Mouse (Mus musculus) hindbrain, embryonic 15.5 days (tissue): Measurements from ENCODE around the gene A830005F24Rik. TPM values are rescaled to one million over a fixed set of nuclear protein-coding genes. Genes with fewer than 3 reads are reported as not detected.

Experiments
- ATAC-seq: fragments of 200-750 bp; cut with Nextera tagmentation; 2 replicates; pipeline ENCODE4 v1.8.0; 2017; ENCODE audit warnings: low read depth, moderate number of reproducible peaks, moderate TSS enrichment; ENCODE audit not compliant: low FRiP score
- H3K27ac ChIP-seq: fragments of 300-500 bp; sonication (generic); replicated peaks from 2 replicates; pipeline ENCODE4 v1.5.1; 2015; ENCODE audit warnings: mild to moderate bottlenecking, inconsistent platforms
- H3K27me3 ChIP-seq: fragments of 300-500 bp; sonication (generic); 2 replicates; pipeline ENCODE4 v1.6.1; 2015; ENCODE audit warnings: control low read depth, inconsistent platforms
- H3K36me3 ChIP-seq: fragments of 300-500 bp; sonication (generic); 2 replicates; pipeline ENCODE4 v1.6.1; 2015; ENCODE audit warnings: control low read depth, inconsistent platforms
- H3K4me1 ChIP-seq: fragments of 300-500 bp; sonication (generic); replicated peaks from 2 replicates; pipeline ENCODE4 v1.6.1; 2015; ENCODE audit warnings: control low read depth, inconsistent platforms
- H3K4me2 ChIP-seq: fragments of 300-500 bp; sonication (generic); 2 replicates; pipeline ENCODE4 v1.6.1; 2015; ENCODE audit warnings: moderate library complexity, mild to moderate bottlenecking, inconsistent platforms
- H3K4me3 ChIP-seq: fragments of 300-500 bp; sonication (generic); 2 replicates; pipeline ENCODE4 v1.5.1; 2015; ENCODE audit warnings: mild to moderate bottlenecking, inconsistent platforms
- H3K9ac ChIP-seq: fragments of 300-500 bp; sonication (generic); 2 replicates; pipeline ENCODE4 v1.6.1; 2015; ENCODE audit warnings: inconsistent platforms
- H3K9me3 ChIP-seq: fragments of 300-500 bp; sonication (generic); 2 replicates; pipeline ENCODE4 v1.6.1; 2016; ENCODE audit warnings: control low read depth, inconsistent platforms
- WGBS: fragments of 180-500 bp; shearing (Covaris S2); methylation state at CpG from one replicate; pipeline ENCODE4 v1.1.7; 2015; 5-methylcytosine and 5-hydroxymethylcytosine counted together
- microRNA counts: library from miRNA; unstranded; fragments of <30 nt; microRNA quantifications from one replicate; lab custom pipeline; 2016
- microRNA-seq: library from miRNA; unstranded; fragments of <30 nt; microRNA quantifications from one replicate; pipeline ENCODE4, GENCODE M21; 2016
- polyA plus RNA-seq: library from polyadenylated mRNA; unstranded; fragments of >200 nt; fragmentation: Nextera tagmentation; extraction: Ambion mirVana; gene quantifications from 2 replicates; pipeline ENCODE4 v1.2.1, GENCODE M21; 2015

A830005F24Rik gene
- polyA plus RNA-seq, 1 experiment from 2014 or later = 3.3 TPM

DNA sequence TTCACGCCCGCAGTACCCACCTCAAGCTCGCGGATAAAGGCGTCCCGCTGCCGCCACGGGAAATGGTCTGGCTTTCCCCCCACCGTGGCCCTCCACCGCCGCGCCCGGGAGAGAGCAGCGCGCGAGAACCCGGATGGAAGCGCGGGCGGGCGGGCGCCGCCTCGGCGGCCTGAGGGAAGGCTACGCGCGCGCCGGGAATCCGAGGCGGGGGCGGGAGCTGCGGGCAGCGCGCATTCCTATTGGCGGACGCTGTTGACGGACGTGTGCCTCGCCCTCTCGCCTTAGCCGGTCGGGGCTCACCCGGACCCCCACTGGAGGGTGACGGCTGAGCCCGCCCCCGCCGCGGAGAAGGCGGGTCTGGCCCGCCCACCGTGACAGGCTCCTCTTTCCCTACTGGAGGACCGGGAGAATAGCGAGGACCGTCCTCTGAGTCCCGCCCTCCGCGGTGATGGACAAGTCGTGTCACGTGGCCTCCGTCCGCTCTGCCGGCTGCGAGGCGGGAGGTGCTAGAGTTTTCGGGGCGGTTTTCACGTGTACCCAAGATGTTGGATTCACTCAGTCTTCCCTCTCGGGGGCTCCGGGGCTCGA lies 33.1 kb downstream of the A830005F24Rik start:
- Histone ChIP-seq H3K9me3 (no peaks in the 10 kb centered on the region), H3K27me3 (no peaks in the 10 kb centered on the region), H3K4me2 (peak overlapping the region; percentile 81), H3K27ac (peak overlapping the region; percentile 100), H3K4me1 (peaks cover 31% of the 10 kb centered on the region), H3K36me3 (no peaks in the 10 kb centered on the region), H3K4me3 (peak overlapping the region; percentile 97), H3K9ac (peak overlapping the region; percentile 99)
- peak; percentile 99 for ATAC-seq
- under 1% methylated on average over 64 of the region's 72 CpGs for WGBS

GRCm38 (mm10) chr13:48547623-48548022 lies 34.3 kb downstream of the A830005F24Rik start:
- Histone ChIP-seq H3K4me3 (no peak overlapping the region), H3K9ac (no peak overlapping the region), H3K9me3 (no peaks in the 10 kb centered on the region), H3K27ac (no peak overlapping the region), H3K36me3 (no peaks in the 10 kb centered on the region), H3K4me1 (peaks cover 29% of the 10 kb centered on the region), H3K27me3 (no peaks in the 10 kb centered on the region), H3K4me2 (no peak overlapping the region)
- WGBS = 90% methylated on average over 6 of the region's 6 CpGs
- no peak for ATAC-seq

DNA sequence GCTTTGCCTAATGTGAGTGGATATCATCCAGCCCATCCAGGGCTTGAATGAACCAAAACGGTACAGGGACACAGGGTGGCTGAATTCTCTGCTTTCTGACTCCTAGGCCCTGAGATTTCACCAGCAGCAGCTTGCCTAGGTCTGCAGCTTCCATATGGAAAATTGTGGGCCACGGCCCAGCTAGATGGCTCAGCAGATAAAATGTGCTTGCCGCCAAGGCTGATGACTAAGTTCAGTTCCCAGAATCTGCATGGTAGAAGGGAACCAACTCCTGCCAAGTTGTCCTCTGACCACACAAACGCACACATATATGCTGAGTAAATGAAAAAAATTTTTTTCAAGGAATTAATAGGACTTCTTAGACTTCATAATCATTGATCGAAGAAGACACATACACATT lies 34.9 kb downstream of the A830005F24Rik start:
- Histone ChIP-seq H3K4me1 (peaks cover 33% of the 10 kb centered on the region), H3K4me3 (no peak overlapping the region), H3K27me3 (no peaks in the 10 kb centered on the region), H3K36me3 (no peaks in the 10 kb centered on the region), H3K9ac (no peak overlapping the region), H3K27ac (no peak overlapping the region), H3K4me2 (no peak overlapping the region), H3K9me3 (no peaks in the 10 kb centered on the region)
- no peak for ATAC-seq
- 89% methylated on average over 5 of the region's 5 CpGs for WGBS

DNA sequence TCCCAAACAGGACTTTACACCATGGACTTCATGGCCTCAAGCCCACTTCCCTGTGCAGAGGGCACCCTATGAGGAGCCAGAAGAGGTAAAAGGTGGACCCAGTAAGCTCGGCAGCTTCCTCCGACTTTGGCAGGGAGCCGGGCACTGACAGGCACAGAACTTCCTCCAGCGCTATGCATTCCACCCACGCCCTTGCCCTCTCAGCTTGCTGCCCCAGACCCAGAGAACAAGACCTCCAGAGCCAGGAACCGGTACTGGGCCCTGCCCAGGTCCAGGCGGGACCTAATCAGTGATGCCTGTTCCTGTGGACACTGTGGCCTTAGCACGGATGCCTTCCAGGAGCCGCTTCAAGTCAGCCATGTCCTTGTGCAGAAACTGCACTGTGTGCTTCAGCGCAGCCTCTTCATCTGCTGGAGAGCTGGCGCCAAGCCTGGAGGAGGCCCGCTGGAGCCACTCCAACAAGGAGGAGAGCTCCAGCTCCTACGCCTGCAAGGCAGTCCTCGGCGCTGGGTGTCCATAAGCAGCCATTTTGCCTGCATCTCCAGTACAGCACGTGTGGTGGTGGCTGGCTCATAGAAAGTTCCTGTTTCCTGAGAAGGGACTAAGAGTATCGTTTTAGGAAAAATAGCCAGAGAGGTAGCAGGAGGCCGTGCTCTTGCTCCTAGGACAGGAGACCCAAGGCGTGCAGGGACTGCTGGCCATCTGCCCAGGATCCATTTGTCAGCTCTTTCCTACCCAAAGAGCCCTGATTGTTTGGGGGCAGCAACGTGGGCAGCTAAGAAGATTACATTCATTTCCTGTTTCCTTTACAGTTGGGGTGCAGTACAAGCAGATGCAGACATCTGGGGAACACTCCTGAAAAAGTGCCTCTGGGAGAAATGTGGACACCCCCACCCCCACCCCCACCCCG lies 39.1 kb downstream of the A830005F24Rik start:
- H3K4me2 ChIP-seq = peak overlapping the region; percentile 39
- peak overlapping the region; percentile 86 for H3K27ac ChIP-seq
- ATAC-seq = peak; percentile 82
- no peaks in the 10 kb centered on the region for H3K27me3 ChIP-seq
- no peaks in the 10 kb centered on the region for H3K9me3 ChIP-seq
- peak overlapping the region; percentile 10 for H3K4me3 ChIP-seq
- 51% methylated on average over 21 of the region's 21 CpGs for whole genome bisulfite sequencing
- no peak overlapping the region for H3K9ac ChIP-seq
- no peaks in the 10 kb centered on the region for H3K36me3 ChIP-seq
- H3K4me1 ChIP-seq = peaks cover 12% of the 10 kb centered on the region

DNA sequence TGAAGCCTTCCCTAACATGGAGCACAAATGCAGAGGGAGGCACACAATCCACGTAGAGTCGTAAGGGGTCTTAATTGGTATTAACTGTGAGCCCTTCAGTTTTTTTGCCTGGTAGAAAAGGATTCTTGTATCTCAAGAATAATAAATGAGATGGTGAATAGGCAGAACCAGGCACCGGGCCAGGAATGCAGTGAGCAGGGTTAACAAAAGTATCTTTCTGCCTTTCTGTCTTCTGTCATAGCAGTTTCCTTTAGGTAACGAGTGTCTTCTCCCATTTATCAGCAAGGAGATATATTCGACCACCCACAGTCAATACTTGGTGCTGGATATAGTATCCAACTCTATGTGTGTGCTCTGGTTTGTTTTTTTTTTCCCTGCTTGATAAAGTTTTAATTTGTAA lies 40.1 kb downstream of the A830005F24Rik start:
- no peak for ATAC-seq

DNA sequence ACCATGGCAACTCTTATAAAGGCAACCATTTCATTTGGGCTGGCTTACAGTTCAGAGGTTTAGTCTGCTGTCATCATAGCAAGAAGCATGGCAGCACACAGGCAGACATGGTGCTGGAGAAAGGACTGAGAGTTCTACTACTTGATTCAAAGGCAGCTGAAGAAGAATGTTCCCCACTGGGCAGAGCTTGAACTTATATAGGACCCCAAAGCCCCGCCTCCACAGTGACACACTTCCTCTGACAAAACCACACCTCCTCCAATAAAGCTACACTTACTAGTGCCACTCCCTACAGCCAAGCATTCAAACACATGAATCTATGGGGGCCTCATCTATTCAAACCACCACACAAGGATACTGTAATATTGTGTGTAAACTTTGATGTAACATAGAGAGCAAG lies 41.2 kb downstream of the A830005F24Rik start:
- Histone ChIP-seq H3K4me2 (no peak overlapping the region), H3K9me3 (no peaks in the 10 kb centered on the region), H3K4me3 (no peak overlapping the region), H3K4me1 (peaks cover 12% of the 10 kb centered on the region), H3K27me3 (no peaks in the 10 kb centered on the region), H3K36me3 (no peaks in the 10 kb centered on the region), H3K9ac (no peak overlapping the region), H3K27ac (no peak overlapping the region)
- 87% methylated on average over 1 of the region's 1 CpGs for WGBS
- no peak for ATAC-seq

More for the DNA sequence above, 40.1 kb downstream of the A830005F24Rik start:
- Histone ChIP-seq H3K9ac (no peak overlapping the region), H3K4me2 (no peak overlapping the region), H3K36me3 (no peaks in the 10 kb centered on the region), H3K27me3 (no peaks in the 10 kb centered on the region), H3K27ac (peak overlapping the region; percentile 86), H3K4me3 (no peak overlapping the region), H3K4me1 (peaks cover 12% of the 10 kb centered on the region), H3K9me3 (no peaks in the 10 kb centered on the region)
- 38% methylated on average over 5 of the region's 5 CpGs for WGBS

DNA sequence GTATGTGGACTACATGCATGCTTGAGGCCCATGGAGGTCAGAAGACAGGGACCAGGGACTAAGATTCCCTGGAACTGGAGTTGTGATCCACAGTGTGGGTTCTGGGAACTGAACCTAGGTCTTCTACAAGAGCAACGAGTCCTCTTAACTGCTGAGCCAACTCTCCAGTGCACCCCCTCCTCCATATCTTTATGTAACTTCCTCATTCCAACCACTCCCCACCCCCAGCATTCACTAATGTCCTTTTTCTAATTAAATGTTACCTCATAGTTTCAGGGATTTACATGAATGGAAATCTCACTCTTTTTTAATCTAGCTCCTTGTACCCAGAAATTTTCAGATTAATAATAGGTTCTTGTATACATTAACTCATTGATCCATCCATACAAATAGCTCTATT lies 42.6 kb downstream of the A830005F24Rik start:
- Histone ChIP-seq H3K9me3 (no peaks in the 10 kb centered on the region), H3K27me3 (no peaks in the 10 kb centered on the region), H3K4me1 (peaks cover 12% of the 10 kb centered on the region), H3K27ac (no peak overlapping the region), H3K36me3 (no peaks in the 10 kb centered on the region), H3K4me3 (no peak overlapping the region), H3K4me2 (no peak overlapping the region), H3K9ac (no peak overlapping the region)
- no peak for ATAC-seq
- 91% methylated on average over 1 of the region's 1 CpGs for WGBS

DNA sequence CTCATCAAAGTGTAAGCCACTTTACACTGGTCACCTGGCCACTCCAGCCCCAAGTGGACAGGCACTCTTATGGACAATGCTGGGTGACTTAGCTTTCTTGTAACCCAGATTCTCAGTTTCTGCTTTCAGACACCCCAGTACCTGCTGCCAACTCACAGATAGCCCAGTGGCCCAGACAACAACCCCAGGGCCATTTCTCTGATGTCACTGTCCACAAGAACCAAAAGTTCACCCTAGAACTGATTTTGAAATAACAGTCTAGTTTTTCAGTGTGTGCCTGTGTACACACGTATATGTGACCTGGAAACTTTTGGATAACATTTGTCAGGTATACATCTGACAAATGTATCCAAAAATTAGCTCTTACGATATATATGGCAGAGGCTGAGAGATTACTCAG lies 48.1 kb downstream of the A830005F24Rik start:
- no peak overlapping the region for H3K9ac ChIP-seq
- peaks cover 6% of the 10 kb centered on the region for H3K4me1 ChIP-seq
- ATAC-seq = no peak
- H3K9me3 ChIP-seq = no peaks in the 10 kb centered on the region
- WGBS = 93% methylated on average over 2 of the region's 2 CpGs
- H3K36me3 ChIP-seq = no peaks in the 10 kb centered on the region
- H3K4me3 ChIP-seq = no peak overlapping the region
- no peaks in the 10 kb centered on the region for H3K27me3 ChIP-seq
- no peak overlapping the region for H3K27ac ChIP-seq
- H3K4me2 ChIP-seq = no peak overlapping the region

DNA sequence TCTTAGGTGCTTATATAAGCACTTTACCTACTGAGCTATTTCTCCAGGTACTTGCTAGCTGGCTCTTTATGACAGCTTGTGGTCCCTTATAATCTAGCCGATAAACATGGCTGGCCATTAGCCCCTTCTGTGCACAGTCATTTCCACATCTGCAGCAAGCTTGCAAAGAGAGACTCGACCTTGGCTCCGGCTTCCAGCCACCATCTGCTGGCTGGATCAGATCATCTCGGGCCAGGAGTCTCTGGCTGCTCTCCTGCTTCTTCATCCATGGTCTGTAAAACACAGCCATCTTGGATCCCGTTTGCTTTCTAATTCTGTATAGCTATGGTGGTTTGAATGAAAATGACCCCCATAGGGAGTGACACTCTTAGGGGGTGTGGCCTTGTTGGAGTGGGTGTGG lies 49.0 kb downstream of the A830005F24Rik start:
- Histone ChIP-seq H3K9me3 (no peaks in the 10 kb centered on the region), H3K27ac (no peak overlapping the region), H3K9ac (no peak overlapping the region), H3K4me1 (peaks cover 6% of the 10 kb centered on the region), H3K4me3 (no peak overlapping the region), H3K27me3 (no peaks in the 10 kb centered on the region), H3K4me2 (no peak overlapping the region), H3K36me3 (no peaks in the 10 kb centered on the region)
- 89% methylated on average over 5 of the region's 5 CpGs for WGBS
- no peak for ATAC-seq

MicroRNAs encoded within 50 kb of the gene (microRNA counts, 519-probe panel; counts per million panel counts)
- microRNA mmu-let-7a (lab: Ali Mortazavi, UCI) (5,026 counts per million, percentile 97 among the panel's probes with 10 or more counts), microRNA mmu-let-7d (lab: Ali Mortazavi, UCI) (4,913 counts per million, percentile 95 among the panel's probes with 10 or more counts), microRNA mmu-let-7f (lab: Ali Mortazavi, UCI) (4,316 counts per million, percentile 89 among the panel's probes with 10 or more counts)

Small RNA genes lying within 50 kb of the gene (microRNA-seq; reads per million reads assigned to microRNA genes)
- not detected for gene Gm24111
- 375 reads per million, percentile 67 among the genes with 10 or more reads in this experiment for gene Mirlet7a-1
- gene Mirlet7d = 9,023 reads per million, percentile 95 among the genes with 10 or more reads in this experiment
- not detected for gene Mirlet7f-1

Other genes with a start within 250 kb of the A830005F24Rik start
- gene Zfp169, start 119 bp upstream of the A830005F24Rik start, polyA plus RNA-seq = 4.4 and 5.6 TPM in 2 replicates
- gene Ptpdc1, start 112.1 kb downstream of the A830005F24Rik start, polyA plus RNA-seq = 16.4 and 17.2 TPM in 2 replicates
- not detected in 2 replicates for gene Barx1, start 149.4 kb downstream of the A830005F24Rik start, polyA plus RNA-seq